Mouse (Mus musculus): ENCODE measurements at regions not wholly inside any gene's neighbourhood (a gene's known extent, or its start where the extent isn't known, plus 50 kb on each side); places are given as distances from the start of the nearest gene placed in this dataset.

DNA sequence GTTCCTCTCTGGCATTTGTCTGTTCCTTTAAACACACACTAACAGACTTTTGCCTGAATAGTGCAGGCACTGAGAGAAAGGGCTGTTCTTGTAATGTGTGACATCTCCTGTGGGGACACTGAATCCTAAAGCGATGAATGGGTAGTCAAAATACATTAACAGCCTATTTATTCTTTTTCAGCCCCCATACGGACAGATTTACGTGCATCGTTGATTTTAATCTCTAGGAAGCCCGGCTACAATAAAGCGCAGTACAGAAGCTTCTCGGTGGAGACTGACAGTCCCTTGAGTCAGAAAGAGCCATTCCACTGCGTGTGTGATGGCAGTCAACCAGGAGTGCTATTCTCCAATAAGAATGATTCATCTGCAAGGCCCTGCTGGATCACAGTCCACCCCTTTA is 598.2 kb downstream of the Trib2 start:
- no peaks in the 10 kb centered on the region for H3K27me3 ChIP-seq (ENCODE audit: control insufficient read depth, insufficient read depth, low read length)
- DNase-seq (ENCODE audit: low spot score) (no peak), ATAC-seq (ENCODE audit: low FRiP score, low read depth) (no peak)
- H3K4me3 ChIP-seq (replicated peaks; ENCODE audit: low read length), result no peak overlapping the region
- H3K9me3 ChIP-seq (ENCODE audit: control insufficient read depth, low read length), result no peaks in the 10 kb centered on the region
- H3K4me2 ChIP-seq (replicated peaks; ENCODE audit: low read depth, low read length, severe bottlenecking), result no peak overlapping the region
- no peaks in the 10 kb centered on the region for H3K4me1 ChIP-seq (ENCODE audit: control insufficient read depth, insufficient read depth, low read length)
- H3K36me3 ChIP-seq (ENCODE audit: control insufficient read depth, insufficient read depth, low read length), result no peaks in the 10 kb centered on the region
- no peak for TF ChIP-seq POLR2A (IDR thresholded peaks at IDR 0.05; ENCODE audit: borderline replicate concordance, extremely low read depth, insufficient read depth, insufficient read length)
- no peak overlapping the region for H3K9ac ChIP-seq (ENCODE audit: low read depth, low read length, severe bottlenecking)
- H3K27ac ChIP-seq (replicated peaks; ENCODE audit: low read depth, low read length), result no peak overlapping the region
- 70% methylated on average over 8 of the region's 8 CpGs for WGBS

DNA sequence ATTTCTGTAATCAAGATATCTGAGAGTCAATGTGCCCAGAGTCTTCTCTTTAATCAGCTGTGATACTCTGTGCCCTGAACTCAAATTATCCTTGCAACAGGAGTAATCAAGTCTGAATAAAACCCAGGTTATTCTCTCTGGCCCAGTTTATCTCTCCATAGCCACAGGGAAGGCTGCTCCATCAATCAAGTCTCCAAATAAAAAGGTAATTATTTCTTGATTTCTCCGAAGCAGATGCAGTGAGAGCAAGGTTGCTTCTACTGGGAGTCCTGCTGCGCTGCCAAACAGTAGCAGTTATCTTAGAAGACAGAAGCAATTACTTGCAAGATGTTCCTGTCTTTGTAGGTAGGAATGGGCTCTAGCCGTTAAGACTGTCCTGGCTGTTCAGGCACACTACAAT is 600.5 kb downstream of the Trib2 start:
- Histone ChIP-seq H3K27me3 (ENCODE audit: control insufficient read depth, insufficient read depth, low read length) (no peaks in the 10 kb centered on the region), H3K36me3 (ENCODE audit: control insufficient read depth, insufficient read depth, low read length) (no peaks in the 10 kb centered on the region), H3K4me1 (ENCODE audit: control insufficient read depth, insufficient read depth, low read length) (no peaks in the 10 kb centered on the region), H3K9me3 (ENCODE audit: control insufficient read depth, low read length) (no peaks in the 10 kb centered on the region), H3K9ac (ENCODE audit: low read depth, low read length, severe bottlenecking) (no peak overlapping the region), H3K4me3 (replicated peaks; ENCODE audit: low read length) (no peak overlapping the region), H3K4me2 (replicated peaks; ENCODE audit: low read depth, low read length, severe bottlenecking) (no peak overlapping the region), H3K27ac (replicated peaks; ENCODE audit: low read depth, low read length) (no peak overlapping the region)
- TF ChIP-seq POLR2A (IDR thresholded peaks at IDR 0.05; ENCODE audit: borderline replicate concordance, extremely low read depth, insufficient read depth, insufficient read length), result no peak
- WGBS, result 82% methylated on average over 3 of the region's 3 CpGs
- no peak for ATAC-seq (ENCODE audit: low FRiP score, low read depth)
- DNase-seq (ENCODE audit: low spot score), result no peak

DNA sequence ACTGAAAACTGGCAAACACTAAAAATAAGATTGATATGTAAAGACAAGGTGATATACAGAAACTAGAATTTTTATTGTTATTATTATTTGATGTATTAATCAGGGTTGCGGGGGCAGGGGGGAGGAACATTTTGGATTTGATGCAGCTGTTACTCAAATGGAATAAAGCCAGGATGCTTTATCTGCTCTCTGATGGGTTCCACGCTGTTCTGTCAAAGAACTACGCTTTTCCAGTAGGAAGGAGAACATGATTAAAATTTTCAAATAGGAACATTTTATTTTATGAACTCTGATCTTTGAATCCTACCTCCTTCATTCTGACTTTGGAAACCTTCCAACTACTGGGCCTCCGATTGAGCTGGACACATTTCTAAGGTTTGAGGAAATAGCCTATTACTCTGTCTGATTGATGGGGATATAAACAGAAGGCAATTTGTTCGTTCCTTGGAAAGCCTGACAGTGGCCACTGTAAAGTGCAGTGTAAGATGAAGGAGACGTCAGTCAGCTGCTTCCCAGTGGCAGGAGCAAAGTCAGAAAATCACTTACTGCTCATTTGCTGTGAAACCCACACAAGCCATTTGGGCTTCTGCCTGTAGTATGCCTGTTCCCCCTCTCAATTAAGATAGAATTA is 642.2 kb downstream of the Trib2 start:
- WGBS, result 42% methylated on average over 6 of the region's 6 CpGs
- no peaks in the 10 kb centered on the region for H3K9me3 ChIP-seq (ENCODE audit: control insufficient read depth, low read length)
- no peak overlapping the region for H3K9ac ChIP-seq (ENCODE audit: low read depth, low read length, severe bottlenecking)
- DNase-seq (ENCODE audit: low spot score) (no peak), ATAC-seq (ENCODE audit: low FRiP score, low read depth) (no peak)
- no peaks in the 10 kb centered on the region for H3K36me3 ChIP-seq (ENCODE audit: control insufficient read depth, insufficient read depth, low read length)
- no peaks in the 10 kb centered on the region for H3K4me1 ChIP-seq (ENCODE audit: control insufficient read depth, insufficient read depth, low read length)
- no peak overlapping the region for H3K4me3 ChIP-seq (replicated peaks; ENCODE audit: low read length)
- H3K27ac ChIP-seq (replicated peaks; ENCODE audit: low read depth, low read length), result no peak overlapping the region
- no peak overlapping the region for H3K4me2 ChIP-seq (replicated peaks; ENCODE audit: low read depth, low read length, severe bottlenecking)
- no peaks in the 10 kb centered on the region for H3K27me3 ChIP-seq (ENCODE audit: control insufficient read depth, insufficient read depth, low read length)
- TF ChIP-seq POLR2A (IDR thresholded peaks at IDR 0.05; ENCODE audit: borderline replicate concordance, extremely low read depth, insufficient read depth, insufficient read length), result no peak

DNA sequence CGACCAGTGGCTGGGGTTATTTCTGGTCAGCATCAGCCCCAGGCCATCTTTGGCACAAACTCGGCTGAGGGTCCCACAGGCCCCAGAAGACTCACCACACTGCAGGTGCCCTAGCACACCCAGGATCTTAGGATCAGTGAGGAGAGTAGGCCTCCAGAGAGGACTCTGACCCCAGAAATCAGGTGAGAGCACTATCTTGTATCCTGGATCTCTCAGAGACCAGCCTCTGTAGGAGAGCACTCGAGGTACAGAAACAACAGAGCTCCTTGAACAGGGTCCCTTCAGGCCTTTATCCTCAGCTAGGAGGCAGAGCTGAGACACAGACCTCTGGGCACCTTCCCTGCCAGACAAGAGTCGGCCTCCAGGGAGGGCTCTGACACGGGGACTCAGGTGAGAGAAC is 654.1 kb downstream of the Trib2 start:
- H3K36me3 ChIP-seq (ENCODE audit: control insufficient read depth, insufficient read depth, low read length), result no peaks in the 10 kb centered on the region
- H3K9ac ChIP-seq (ENCODE audit: low read depth, low read length, severe bottlenecking), result no peak overlapping the region
- DNase-seq (ENCODE audit: low spot score) (no peak), ATAC-seq (ENCODE audit: low FRiP score, low read depth) (no peak)
- H3K4me3 ChIP-seq (replicated peaks; ENCODE audit: low read length), result no peak overlapping the region
- no peaks in the 10 kb centered on the region for H3K4me1 ChIP-seq (ENCODE audit: control insufficient read depth, insufficient read depth, low read length)
- no peak for TF ChIP-seq POLR2A (IDR thresholded peaks at IDR 0.05; ENCODE audit: borderline replicate concordance, extremely low read depth, insufficient read depth, insufficient read length)
- no peaks in the 10 kb centered on the region for H3K9me3 ChIP-seq (ENCODE audit: control insufficient read depth, low read length)
- H3K4me2 ChIP-seq (replicated peaks; ENCODE audit: low read depth, low read length, severe bottlenecking), result no peak overlapping the region
- no peak overlapping the region for H3K27ac ChIP-seq (replicated peaks; ENCODE audit: low read depth, low read length)
- H3K27me3 ChIP-seq (ENCODE audit: control insufficient read depth, insufficient read depth, low read length), result no peaks in the 10 kb centered on the region
- WGBS, result 77% methylated on average over 5 of the region's 5 CpGs

DNA sequence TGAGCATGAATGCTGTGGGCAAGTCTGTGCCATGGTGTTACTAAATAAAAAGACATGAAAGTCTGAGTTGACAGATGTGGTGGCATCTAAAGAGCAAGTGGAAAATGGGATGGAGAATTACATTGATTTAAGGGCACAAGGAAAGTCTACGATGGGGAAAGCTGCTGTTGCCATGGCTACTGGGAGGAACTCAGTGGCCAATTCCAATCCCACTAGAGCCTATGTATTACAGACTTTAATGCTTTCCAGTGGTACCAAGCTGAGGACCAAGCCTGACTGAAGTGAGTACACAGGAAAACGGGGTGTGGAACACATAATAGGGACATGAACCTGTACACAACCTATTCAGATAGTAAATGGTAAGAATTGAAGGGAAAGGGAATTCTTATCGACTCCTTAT is 654.9 kb downstream of the Trib2 start:
- ATAC-seq (ENCODE audit: low FRiP score, low read depth) (no peak), DNase-seq (ENCODE audit: low spot score) (no peak)
- TF ChIP-seq POLR2A (IDR thresholded peaks at IDR 0.05; ENCODE audit: borderline replicate concordance, extremely low read depth, insufficient read depth, insufficient read length), result no peak
- Histone ChIP-seq H3K4me1 (ENCODE audit: control insufficient read depth, insufficient read depth, low read length) (no peaks in the 10 kb centered on the region), H3K4me2 (replicated peaks; ENCODE audit: low read depth, low read length, severe bottlenecking) (no peak overlapping the region), H3K4me3 (replicated peaks; ENCODE audit: low read length) (no peak overlapping the region), H3K27ac (replicated peaks; ENCODE audit: low read depth, low read length) (no peak overlapping the region), H3K27me3 (ENCODE audit: control insufficient read depth, insufficient read depth, low read length) (no peaks in the 10 kb centered on the region), H3K9ac (ENCODE audit: low read depth, low read length, severe bottlenecking) (no peak overlapping the region), H3K36me3 (ENCODE audit: control insufficient read depth, insufficient read depth, low read length) (no peaks in the 10 kb centered on the region), H3K9me3 (ENCODE audit: control insufficient read depth, low read length) (no peaks in the 10 kb centered on the region)
- 73% methylated on average over 3 of the region's 3 CpGs for WGBS

Measured in limb, embryonic 14.5 days (tissue).